27 mouse cellular contexts compared by ENCODE assay signal in the genomic region with DNA sequence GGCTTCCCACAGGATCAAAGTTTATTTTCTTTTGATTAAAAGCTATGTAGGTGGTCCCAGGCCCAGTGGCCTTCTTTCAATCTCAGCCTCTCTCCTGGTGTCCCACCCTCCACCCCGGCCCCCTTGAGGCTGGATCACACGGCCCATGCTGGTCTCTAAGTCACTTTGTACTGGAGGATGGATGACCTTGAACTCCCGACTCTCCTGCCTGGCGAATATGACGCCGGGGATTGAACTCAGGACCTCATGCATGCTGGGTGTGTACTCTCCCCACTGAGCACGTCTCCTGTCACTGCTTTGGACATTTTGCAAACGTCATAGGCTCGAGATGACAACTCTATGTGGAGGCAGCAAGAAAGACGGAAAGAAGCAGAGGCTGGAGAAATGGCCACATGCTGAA.
"Had no signal": no experiment of that assay in that cellular context is flagged by ENCODE, and none has a peak within 500 bp of the region (broad histone marks: within the 10 kb centered on the region; RNA-seq: fewer than 3 reads in every experiment).

No protein-coding gene starts in this region.

- H3K9me3 ChIP-seq: heart, embryonic 13.5 days; heart, embryonic 15.5 days; hindbrain, embryonic 13.5 days; hindbrain, embryonic 15.5 days; kidney, embryonic 15.5 days; limb, embryonic 10.5 days; limb, embryonic 12.5 days; liver, embryonic 13.5 days had no signal

- H3K4me1 ChIP-seq: hindbrain, embryonic 13.5 days; hindbrain, embryonic 15.5 days; limb, embryonic 12.5 days; liver, embryonic 13.5 days had no signal

- H3K27ac ChIP-seq: heart, adult 2 months; heart, embryonic 13.5 days; heart, embryonic 15.5 days; hindbrain, embryonic 13.5 days; hindbrain, embryonic 15.5 days; hindbrain, postnatal 0 days; kidney, embryonic 15.5 days; kidney, postnatal 0 days; limb, embryonic 10.5 days; limb, embryonic 12.5 days; liver, embryonic 13.5 days had no signal

- ATAC-seq: hindbrain, postnatal 0 days; intestine, embryonic 16.5 days had no signal

- DNase-seq: gastrocnemius, postnatal 14 days; gastrocnemius, postnatal 36 days; heart, adult 11 months; heart, adult 2 months; heart, postnatal 14 days; heart, postnatal 36 days; kidney, adult 11 months; kidney, adult 2 months; kidney, adult 9 months; kidney, postnatal 14 days; kidney, postnatal 36 days; layer of hippocampus, adult 9-11 months; layer of hippocampus, postnatal 36 days; liver; liver, embryonic 13.5 days had no signal

- H3K4me2 ChIP-seq: heart, embryonic 11.5 days; heart, embryonic 13.5 days; heart, embryonic 15.5 days; hindbrain, embryonic 13.5 days; hindbrain, embryonic 15.5 days; kidney, embryonic 15.5 days; limb, embryonic 12.5 days; liver, embryonic 11.5 days; liver, embryonic 13.5 days had no signal

- H3K27me3 ChIP-seq: limb, embryonic 12.5 days; liver, embryonic 13.5 days had no signal

- H3K9ac ChIP-seq: heart, embryonic 13.5 days; heart, embryonic 15.5 days; hindbrain, embryonic 13.5 days; hindbrain, embryonic 15.5 days; kidney, embryonic 15.5 days; limb, embryonic 12.5 days; liver, embryonic 13.5 days had no signal

- H3K36me3 ChIP-seq: heart, embryonic 13.5 days; heart, embryonic 15.5 days; hindbrain, embryonic 13.5 days; hindbrain, embryonic 15.5 days; kidney, embryonic 15.5 days; limb, embryonic 10.5 days; limb, embryonic 12.5 days; liver, embryonic 13.5 days had no signal

- H3K4me3 ChIP-seq: heart, adult 2 months; heart, embryonic 13.5 days; heart, embryonic 15.5 days; hindbrain, embryonic 13.5 days; hindbrain, embryonic 15.5 days; kidney, embryonic 15.5 days; limb, embryonic 10.5 days; limb, embryonic 12.5 days; liver, embryonic 13.5 days had no signal
